Mouse (Mus musculus): ENCODE results near the gene Akr1c13. TPM values are rescaled to one million over a fixed set of nuclear protein-coding genes. Genes with fewer than 3 reads are reported as not detected.
A peak's percentile ranks its signal among the peaks of the same experiment; 100 is the strongest.
"Not testable (repeated sequence)": the region's sequence is repeated elsewhere in the genome, so short reads cannot be mapped to it uniquely, and the experiment has no call there.

Gene Akr1c13
- total RNA-seq (2022), result 1 to 10 TPM in 2 of 4 experiments, under 1 TPM in 1, not detected in 1; 0.59 to 1.2 (median 1.1) TPM

DNA sequence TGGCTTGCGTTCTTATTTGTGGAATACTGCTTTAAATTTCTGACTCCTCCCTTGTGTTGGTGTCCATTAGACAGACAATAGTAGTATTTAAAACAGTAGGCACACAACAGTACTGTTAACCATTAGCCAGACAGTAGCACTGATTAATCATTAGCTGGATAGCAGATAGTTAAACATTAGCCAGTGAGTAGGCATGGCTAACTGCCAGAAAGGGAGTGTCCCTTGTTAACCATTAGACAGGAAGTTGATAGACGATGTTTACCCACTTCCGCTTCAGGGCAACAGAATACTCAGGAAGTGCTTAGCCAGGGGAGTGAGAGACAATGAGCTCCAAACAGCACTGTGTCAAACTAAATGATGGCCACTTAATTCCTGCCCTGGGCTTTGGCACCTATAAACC lies at the start of gene Akr1c13:
Akr1c13 (plus strand) TSS at position 247 of the 400 bp plus-strand sequence.
- DNase-seq (ENCODE audit: low spot score in 2 of 2), result no peak

DNA sequence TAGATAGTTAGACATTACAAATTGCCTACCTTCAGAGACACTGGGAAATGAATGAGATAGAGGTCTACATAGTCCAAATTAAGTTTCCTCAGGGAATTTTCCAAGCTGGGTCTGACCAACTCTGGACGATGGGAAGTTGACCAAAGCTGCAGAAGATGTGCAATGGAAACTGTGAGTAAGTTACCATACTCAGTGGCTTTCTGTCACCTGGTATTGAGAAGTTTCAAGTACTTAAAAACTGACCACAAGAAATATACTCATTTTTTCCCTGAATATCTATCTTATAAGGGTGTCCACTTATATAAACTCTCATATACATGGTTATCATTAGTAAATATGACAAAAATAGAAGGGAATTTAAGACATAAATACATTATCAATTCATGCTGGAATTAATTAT lies 46.7 kb upstream of the Akr1c13 start:
- DNase-seq (ENCODE audit: low spot score in 2 of 2), result no peak

DNA sequence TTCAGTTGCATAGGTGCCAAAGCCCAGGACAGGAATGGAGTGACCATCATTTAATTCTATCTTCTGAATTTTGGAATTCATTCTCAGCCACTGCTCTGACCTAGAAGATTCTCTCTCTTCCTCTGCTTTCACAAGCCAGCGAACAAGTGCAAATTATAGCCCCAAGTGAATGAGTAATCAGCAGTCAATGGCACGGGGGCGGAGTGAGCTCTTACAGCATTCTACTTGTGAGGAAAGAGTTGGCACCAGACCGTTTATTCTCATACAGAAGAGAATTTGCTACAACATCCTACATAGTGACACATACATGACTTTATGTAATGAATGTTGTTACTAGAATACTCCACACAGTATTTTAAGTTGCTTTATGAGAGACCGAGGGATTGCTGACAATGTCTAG lies 40.4 kb upstream of the Akr1c13 start, which contains the start of gene Akr1c18:
Akr1c18 (minus strand) TSS at position 137 of the 400 bp plus-strand sequence.
- peak in 1 of 2 experiments; percentile 78 for DNase-seq (ENCODE audit: low spot score in 2 of 2)

DNA sequence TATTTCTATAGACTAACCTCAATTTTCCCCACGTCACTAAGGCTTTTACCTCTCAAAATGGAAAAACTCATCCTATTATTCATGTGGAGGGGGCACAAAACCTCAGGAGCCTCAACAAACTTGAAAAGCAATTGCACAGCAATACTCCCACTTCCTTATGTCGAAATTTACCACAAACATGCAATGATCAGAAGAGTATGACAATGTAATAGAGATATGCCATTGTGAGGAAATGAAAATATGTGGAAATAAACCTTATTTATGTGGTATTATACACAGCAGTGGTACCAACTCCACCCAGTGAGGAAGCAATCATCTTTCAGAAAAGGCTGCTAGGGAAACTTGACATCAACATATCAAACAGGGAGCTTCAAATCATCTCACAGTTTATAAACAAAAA lies 38.0 kb upstream of the Akr1c13 start:
- DNase-seq (ENCODE audit: low spot score in 2 of 2), result no peak

DNA sequence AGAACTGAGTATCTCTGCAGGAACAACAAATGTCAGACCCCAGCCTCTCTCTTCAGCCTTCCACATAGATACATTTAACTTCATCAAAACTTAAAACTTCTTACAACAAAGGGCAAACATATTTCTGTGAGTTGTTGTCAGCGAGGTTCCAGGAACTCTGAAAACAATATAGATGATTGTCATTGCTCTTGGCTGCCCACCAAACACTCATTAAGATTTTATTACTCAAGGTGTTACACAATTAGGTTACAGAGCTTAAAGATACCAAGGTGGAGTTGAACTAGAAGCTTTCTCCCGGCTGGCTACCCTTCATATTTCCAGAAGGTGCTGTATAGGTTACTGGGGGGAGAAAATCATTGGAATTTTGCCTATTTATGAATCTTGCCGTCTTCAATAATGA lies 37.4 kb upstream of the Akr1c13 start:
- no peak for DNase-seq (ENCODE audit: low spot score in 2 of 2)

DNA sequence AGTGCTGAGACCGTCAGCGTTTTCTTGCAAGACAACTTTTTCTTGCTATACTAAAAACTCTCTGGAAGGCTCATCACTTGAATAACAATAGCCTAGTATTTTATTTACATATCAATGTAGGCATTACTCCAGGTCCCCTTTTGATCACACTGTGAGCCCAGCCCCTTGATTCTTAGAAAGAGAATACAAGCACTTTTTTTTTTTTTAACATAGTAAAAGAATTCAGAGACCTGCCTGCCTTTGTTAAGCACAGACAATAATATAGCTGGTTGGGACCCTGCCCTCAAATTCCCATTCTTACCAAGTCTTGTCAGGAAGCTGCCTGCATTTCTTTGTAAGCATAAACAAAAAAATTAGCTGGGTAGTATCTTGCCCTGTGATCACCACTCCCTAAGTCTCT lies 35.7 kb upstream of the Akr1c13 start:
- DNase-seq (ENCODE audit: low spot score in 2 of 2), result no peak

DNA sequence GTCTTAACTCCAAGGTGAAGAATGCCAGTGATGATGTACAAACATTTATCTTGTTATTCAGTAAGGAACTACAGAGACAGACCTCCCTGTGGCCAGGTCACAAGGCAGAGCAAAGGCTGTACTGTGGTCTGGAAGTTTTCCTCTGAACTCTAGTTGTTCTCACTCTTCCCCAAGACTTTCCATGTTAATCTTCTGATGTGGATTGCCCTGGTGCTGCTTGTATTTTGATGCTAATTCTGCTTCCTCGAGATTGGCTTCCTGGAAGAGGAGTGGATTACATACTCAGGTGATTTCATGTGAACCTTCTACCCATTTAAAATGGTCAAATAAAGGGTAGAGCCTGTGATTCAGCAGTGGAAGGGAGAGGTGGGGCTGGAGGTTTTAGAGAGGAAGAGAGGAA lies 22.9 kb upstream of the Akr1c13 start:
- no peak for DNase-seq (ENCODE audit: low spot score in 2 of 2)

DNA sequence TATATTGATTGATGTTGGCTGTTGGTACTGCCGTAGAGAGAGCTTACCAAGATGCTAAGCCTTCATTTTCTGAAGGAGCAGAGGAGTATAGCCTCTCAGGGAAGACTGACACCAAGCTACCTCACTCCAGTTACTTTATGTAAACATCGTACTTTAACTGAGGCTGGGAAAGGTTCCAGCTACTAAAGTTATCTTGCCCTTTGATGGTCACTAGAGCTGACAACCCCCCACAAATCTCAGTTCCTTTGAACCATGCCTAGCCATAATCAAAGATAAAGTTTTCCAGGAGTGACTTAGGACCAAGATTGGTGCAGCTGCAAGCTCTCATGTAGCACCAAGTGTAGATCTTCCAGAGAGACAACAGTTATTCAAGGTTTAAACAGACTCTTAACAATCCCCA lies 18.0 kb upstream of the Akr1c13 start:
- DNase-seq (ENCODE audit: low spot score in 2 of 2), result no peak

DNA sequence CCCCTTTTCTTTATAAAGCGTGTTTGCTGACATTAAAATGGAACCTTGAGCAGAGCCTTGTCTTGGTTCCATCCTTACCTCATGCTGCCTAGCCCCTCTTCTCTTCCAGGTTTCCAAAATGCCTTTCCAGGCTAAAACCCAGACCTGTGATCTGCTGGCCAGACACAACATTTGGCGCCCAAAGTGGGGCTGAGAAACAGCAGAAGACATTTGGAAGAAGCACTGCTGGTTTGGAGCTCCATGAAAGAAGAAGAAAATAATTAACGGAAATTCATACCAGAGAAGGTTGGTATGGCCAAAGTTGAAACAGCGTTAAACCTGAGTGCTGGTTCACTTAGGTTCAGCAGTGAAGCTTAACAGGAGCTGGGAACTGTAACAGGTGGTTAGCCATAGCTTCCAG lies 9.6 kb upstream of the Akr1c13 start:
- DNase-seq (ENCODE audit: low spot score in 2 of 2), result not testable (repeated sequence)

DNA sequence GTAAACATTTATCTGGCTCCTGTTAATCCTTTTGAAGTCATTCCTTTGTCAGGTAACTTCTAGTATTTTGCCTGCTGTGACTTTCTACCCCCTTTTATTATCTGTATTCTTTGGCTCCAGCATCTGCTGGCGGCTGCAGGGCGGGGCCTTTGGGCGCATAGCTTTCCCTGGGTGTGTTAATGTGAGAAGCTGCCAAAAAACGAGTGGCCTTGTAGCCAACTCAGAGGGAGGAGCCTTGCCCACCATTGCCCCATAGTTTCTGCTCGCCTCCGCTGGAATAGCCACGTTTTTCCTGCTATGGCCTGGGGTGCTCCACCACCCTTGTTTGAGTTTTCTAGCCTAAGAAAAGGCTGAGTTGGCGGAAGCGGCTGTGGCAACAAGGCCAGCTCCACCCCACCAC lies 7.8 kb upstream of the Akr1c13 start:
- DNase-seq (ENCODE audit: low spot score in 2 of 2), result no peak

DNA sequence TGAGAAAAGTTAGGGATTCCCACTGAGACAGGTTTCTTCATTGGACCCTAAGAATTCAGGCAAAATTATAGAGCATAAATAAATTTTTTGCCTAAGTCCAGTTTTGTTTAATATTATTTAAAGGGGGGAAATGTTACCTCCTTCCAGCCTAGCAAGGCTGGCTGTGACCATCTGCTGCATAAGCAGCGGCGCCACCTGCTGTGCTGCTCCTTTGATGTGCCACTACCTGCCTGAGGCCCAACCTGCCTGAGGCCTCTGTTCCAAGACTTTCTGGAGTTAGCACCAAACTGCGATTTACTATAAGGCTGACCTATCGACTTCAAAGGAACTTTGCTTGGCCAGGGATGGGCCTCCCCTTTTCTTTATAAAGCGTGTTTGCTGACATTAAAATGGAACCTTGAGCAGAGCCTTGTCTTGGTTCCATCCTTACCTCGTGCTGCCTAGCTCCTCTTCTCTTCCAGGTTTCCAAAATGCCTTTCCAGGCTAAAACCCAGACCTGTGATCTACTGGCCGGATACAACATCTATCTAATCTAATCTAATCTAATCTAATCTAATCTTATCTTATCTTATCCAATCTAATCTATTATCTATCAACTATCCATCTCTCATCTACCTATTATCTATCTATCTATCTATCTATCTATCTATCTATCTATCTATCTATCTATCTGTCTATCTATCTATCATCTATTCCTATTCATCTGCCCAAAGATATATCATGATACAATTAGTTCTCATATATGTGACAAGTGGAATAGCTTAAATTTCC lies 4.1 kb upstream of the Akr1c13 start:
- not testable (repeated sequence) for DNase-seq (ENCODE audit: low spot score in 2 of 2)

DNA sequence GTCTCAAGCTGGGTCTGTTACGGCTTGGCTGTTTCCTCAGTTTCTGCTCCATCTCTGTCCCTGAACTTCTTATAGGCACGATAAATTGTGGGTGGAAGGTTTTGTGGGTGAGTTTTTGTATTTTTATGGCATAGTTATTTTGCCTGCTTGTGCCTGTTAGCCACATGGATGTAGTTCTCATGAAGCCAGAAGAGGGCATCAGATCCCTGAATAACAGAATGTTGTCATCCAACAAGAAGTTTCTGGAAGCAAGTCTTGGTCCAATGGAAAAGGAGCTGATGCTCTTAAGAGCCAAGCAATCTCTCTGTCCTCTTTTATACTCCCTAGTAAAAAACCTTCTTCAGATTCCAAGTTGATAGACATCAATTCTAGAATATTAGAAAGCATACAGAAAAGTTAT lies 2.8 kb upstream of the Akr1c13 start:
- no peak for DNase-seq (ENCODE audit: low spot score in 2 of 2)

DNA sequence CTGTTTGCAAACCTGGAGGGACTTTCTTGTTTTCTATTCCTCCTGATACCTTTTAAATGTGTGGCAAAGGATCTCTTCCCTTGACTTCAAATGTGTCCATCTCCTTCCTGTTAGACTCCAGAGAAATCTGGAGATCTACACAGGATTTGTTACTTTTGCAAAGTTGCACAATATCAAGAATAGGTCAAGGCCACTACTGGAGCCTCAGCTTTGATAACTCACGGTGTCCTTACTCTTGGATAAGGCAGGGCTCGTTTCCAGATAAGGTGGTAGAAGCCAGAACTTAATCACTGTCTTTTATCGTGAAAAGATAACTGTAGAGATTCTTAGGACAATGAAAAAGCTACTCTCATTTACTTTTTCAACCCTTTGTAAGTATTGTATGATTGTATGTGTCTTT lies 1.6 kb downstream of the Akr1c13 start:
- DNase-seq (ENCODE audit: low spot score in 2 of 2), result no peak

DNA sequence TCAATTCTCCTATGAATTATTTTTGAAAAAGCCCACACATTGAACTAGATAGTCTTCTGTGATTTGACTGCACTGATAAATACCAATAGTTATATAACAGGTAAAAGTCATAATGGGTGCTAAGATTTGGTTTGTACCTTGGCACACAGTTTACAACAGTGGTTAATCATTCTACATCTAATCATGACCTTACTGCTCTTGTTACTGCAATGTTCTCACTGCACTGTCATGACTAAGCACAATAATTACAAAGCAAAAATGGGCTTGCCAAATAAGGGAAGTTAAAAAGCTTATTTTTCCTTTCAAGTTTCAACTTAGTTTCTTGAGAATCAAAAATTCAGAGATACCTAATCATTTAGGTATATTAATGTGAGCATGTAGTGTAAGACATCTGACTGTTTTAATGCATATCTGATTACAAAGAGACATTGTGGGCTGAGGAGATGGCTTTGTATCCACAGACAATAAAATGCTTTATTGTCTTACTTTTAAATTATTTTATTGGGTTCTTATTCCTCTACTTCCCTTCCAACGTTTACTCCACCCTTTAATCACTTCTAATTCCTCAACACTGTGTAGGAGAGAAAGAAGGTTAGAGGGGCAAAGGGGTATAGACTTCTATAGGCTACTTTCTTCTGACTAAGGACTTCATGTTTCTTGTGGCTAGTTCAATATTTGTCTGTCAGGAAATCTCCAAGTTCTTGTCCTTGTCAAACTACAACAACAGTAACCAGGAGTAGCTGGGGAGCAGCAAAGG lies 15.4 kb downstream of the Akr1c13 start:
- DNase-seq (ENCODE audit: low spot score in 2 of 2), result no peak

DNA sequence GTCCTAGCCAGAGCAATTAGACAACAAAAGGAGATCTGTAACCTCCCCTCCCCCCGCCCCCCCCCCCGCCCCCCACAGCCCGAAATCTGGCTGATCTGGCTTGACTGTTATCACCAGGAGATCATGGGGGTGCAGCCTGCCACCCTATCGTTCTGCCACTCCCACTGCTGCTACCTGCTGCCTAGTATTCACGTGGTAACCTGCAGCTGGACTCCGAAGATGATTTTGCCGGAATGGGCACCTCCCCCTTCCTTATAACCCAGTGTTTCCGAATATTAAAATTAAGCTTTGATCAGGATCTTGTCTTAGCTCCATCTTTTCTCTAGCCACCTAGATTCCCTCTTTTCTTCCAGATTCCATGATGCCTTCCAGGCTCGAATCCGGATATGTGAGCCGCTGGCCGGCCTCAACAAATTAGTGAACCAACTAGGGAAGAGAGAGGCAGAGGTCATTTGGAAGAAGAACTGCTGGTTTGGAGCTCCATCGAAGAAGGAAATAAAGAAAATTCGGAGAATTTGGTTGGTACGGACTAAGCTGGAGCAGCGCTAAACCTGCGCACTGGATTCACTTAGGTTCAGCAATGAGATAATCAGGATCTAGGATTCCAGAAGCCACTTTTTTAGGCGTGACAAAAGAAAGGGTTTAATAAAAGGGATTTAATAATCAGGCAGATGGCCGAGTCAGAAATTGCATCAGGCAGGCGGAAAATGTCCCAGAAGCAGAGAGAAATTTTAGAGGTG lies 20.8 kb downstream of the Akr1c13 start:
- no peak for DNase-seq (ENCODE audit: low spot score in 2 of 2)

DNA sequence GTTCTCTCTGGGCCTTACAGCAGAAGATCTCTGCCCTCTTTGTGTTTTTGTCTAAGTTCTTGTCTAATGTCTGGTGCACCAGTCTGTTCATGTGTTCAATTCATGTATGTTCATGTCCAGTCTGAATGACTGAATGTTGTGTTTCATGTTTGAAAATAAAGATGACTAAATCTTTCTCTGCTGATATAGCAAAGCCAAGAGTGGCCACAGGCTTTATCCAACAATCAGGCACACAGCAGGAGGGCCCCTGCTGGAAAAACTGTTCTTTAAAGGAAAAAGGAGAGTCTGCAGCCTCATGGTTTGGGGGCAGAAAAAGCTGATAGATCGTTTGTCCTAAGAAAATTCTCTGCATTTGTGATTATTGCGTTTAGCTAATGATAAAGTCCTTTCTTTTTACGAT lies 21.4 kb downstream of the Akr1c13 start:
- DNase-seq (ENCODE audit: low spot score in 2 of 2), result no peak

DNA sequence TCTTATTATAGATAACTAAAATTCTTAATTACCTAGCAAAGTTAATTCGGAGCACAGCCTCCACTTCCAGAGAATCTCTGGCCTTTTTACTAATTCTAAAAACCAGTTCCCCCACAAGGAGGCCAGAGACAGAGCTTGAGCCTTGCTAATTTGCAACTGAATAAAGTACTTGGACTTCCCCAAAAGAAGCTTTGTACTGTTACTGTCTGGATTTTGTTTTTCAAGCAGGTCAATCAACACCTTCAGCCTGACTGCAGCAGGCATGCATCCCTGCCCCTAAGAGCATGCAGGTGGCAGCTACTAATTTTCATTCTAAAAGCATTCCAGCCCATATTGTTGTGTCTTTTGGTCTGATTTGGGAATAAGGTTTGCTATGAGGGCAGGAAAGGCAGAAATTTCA lies 24.5 kb downstream of the Akr1c13 start:
- DNase-seq (ENCODE audit: low spot score in 2 of 2), result not testable (repeated sequence)

DNA sequence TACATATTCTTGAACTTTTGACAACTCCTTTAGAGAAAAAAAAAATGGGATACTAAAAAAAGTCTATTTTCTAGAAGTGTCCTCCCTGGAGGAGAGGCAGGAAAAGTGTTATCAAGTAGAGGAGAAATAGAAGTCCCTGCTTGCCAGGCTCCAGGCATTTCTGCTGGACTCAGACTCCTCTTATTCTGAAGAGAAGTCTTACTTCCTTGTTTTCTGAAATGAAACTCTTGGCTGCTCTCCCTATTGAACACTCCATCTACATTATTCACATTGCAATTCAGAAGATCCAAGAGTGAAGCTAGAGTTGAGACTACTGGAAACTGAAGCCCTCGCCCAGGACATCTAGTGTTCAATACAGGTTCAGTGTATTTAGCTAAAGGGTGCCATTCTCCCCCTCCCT lies 37.5 kb downstream of the Akr1c13 start, which contains the start of gene Akr1c19:
Akr1c19 (plus strand) TSS at position 260 of the 400 bp plus-strand sequence.
- DNase-seq (ENCODE audit: low spot score in 2 of 2), result no peak

DNA sequence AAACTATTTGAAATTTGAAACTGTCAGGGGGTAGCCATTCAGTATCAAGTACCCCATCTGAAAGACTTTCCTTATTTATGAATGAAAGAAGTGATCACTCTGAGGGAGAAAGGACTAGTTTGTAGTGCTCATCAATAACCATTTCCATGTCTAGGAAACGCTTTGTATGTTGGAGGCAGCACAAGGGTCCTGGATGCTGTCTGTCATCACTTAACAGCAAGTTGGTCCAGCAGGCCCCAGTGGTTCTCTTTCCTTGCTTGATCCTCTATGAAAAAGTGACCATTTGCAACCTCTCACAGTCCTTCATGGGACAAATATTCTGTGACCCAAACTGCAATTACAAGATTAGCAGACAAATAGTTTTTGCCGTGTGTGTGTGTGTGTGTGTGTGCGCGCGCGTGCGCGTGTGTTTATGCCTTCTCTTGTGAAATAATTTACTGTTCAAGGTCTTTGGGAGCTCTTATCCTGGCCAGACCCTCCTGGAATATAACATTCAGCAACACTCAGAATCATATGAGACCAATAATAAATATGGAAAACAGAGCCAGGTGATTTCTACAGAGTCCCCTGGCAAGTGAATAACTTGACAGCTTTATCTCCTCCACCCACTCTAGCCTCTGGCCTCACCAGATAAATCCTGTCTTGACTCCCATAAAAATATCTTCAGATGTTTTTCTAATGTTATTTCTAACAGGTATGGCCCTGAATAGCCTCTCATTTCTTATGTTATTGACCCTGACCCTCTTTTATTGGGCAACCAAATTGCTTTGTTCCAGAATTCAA lies 40.1 kb downstream of the Akr1c13 start:
- DNase-seq (ENCODE audit: low spot score in 2 of 2), result no peak

DNA sequence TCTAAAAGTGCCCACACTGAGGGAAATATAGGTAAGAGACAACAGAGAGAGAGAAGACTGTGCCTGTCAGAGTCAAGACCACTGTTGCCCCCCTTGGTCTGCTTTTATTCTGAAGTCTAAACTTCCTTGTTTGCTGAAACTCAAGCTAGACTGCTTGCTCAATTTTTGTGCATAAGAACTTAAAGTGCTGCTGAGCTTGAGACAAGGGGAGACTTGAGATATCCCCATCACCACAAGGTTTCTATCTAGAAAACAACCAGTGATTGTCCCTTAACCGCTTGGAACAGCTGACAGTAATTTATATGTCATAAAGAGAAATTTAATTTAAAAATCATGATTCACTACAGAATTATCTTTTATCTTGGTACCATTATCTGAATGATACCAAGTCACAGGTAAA lies 42.2 kb downstream of the Akr1c13 start:
- DNase-seq (ENCODE audit: low spot score in 2 of 2), result no peak

DNA sequence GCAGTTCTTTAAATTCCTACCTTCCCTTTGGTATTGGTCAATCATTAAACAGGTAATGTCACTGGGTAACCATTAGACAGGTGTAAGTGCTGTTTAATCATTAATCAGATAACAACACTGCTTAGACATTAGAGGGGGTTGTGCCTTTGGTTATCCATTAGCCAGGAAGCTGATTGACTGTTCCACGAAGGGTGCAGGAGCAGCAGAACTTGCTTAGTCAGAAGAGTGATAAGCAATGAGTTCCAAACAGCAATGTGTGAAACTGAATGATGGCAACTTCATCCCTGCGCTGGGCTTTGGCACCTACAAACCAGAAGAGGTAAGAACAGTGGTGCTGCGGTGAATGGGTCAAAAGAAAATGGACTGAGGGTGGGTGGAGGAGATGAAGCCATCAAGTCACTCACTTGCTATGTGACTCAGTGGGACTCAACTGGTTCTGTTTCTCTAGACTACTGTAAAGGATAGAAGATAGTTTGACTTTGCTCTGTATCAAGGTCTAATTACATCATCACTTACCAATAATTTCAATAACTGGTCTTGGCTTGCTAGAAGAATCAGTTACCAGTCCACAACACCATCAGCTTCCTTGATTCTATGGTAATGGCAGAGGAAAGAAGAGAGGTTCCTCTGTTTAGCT lies 42.7 kb downstream of the Akr1c13 start:
- no peak for DNase-seq (ENCODE audit: low spot score in 2 of 2)

Measured in left cerebral cortex, adult 8-10 months (tissue).